9 mouse cellular contexts compared by ENCODE assay signal in genomic region chr1:132468926-132469325, GRCm38 (mm10). TPM values are rescaled to one million over a fixed set of nuclear protein-coding genes. Genes with fewer than 3 reads are reported as not detected.
DNase-seq lines count a peak whose midpoint lies in the region; ATAC-seq and TF ChIP-seq lines count a peak whose summit lies in the region.
"Had no signal": no experiment of that assay in that cellular context is flagged by ENCODE, and none has a peak within 500 bp of the region (broad histone marks: within the 10 kb centered on the region; RNA-seq: fewer than 3 reads in every experiment).

No protein-coding gene starts in this region.

- no peak overlapping the region for H3K4me2 ChIP-seq in heart, embryonic 16.5 days (ENCODE audit: low read depth, low read length)
- H3K4me2 ChIP-seq in midbrain, postnatal 0 days (ENCODE audit: low read depth, low read length, poor library complexity, severe bottlenecking): no peak overlapping the region

- H3K4me1 ChIP-seq in heart, embryonic 16.5 days (ENCODE audit: control insufficient read depth, insufficient read depth, low read length): peaks cover 10% of the 10 kb centered on the region
- no peaks in the 10 kb centered on the region for H3K4me1 ChIP-seq in heart, adult 2 months (ENCODE audit: control insufficient read depth, insufficient read depth, low read length)
- no peaks in the 10 kb centered on the region for H3K4me1 ChIP-seq in midbrain, postnatal 0 days (ENCODE audit: insufficient read depth, low read length)

- no peak overlapping the region for H3K9ac ChIP-seq in heart, embryonic 16.5 days (ENCODE audit: low read length)
- H3K9ac ChIP-seq in heart, adult 2 months (ENCODE audit: low read depth, low read length): no peak overlapping the region
- no peak overlapping the region for H3K9ac ChIP-seq in midbrain, postnatal 0 days (replicated peaks; ENCODE audit: low read length, poor library complexity, severe bottlenecking)

- intact Hi-C loops in heart, adult 2 months (cut with DNase I): no loop called here

- no peak for DNase-seq in heart, adult 2 months
- DNase-seq in ovary, postnatal 36 days (ENCODE audit: low spot score): peak; percentile 20
- DNase-seq in ovary, postnatal 14 days (ENCODE audit: low spot score): no peak
- peak; percentile 62 for DNase-seq in adrenal gland, postnatal 14 days
- no peak for DNase-seq in midbrain, postnatal 0 days (ENCODE audit: low spot score)
- DNase-seq: heart, adult 18-20 months had no signal

- peaks cover under 1% of the 10 kb centered on the region for H3K36me3 ChIP-seq in heart, embryonic 16.5 days (ENCODE audit: control insufficient read depth, insufficient read depth)
- H3K36me3 ChIP-seq in heart, adult 2 months (ENCODE audit: control insufficient read depth, insufficient read depth, low read length): no peaks in the 10 kb centered on the region
- peaks cover 10% of the 10 kb centered on the region for H3K36me3 ChIP-seq in midbrain, postnatal 0 days (ENCODE audit: insufficient read depth, low read length)

- no peak overlapping the region for H3K4me3 ChIP-seq in heart, embryonic 16.5 days (ENCODE audit: low read length)
- H3K4me3 ChIP-seq in heart, adult 2 months: no peak overlapping the region
- no peak overlapping the region for H3K4me3 ChIP-seq in midbrain, postnatal 0 days (ENCODE audit: low read depth, low read length)

- no peak for TF ChIP-seq CTCF in heart, adult 2 months (IDR thresholded peaks at IDR 0.05)
- TF ChIP-seq CTCF in midbrain, postnatal 0 days (IDR thresholded peaks at IDR 0.05): no peak

- H3K79me2 ChIP-seq in heart, adult 2 months (replicated peaks; ENCODE audit: control insufficient read depth, insufficient read depth, low read length): no peaks in the 10 kb centered on the region

- no peak for TF ChIP-seq POLR2A in heart, adult 2 months (IDR thresholded peaks at IDR 0.05; ENCODE audit: insufficient read depth, low read depth, low read length)

- peak; percentile 69 for ATAC-seq in heart, embryonic 16.5 days (replicated peaks; ENCODE audit: extremely low read depth, insufficient read depth, low FRiP score)
- no peak for ATAC-seq in frontal cortex, adult (ENCODE audit: low TSS enrichment)
- no peak for ATAC-seq in midbrain, postnatal 0 days (ENCODE audit: low FRiP score)

- peak overlapping the region; percentile 17 for H3K27ac ChIP-seq in heart, embryonic 16.5 days (ENCODE audit: low read length)
- no peak overlapping the region for H3K27ac ChIP-seq in heart, adult 2 months
- no peak overlapping the region for H3K27ac ChIP-seq in midbrain, postnatal 0 days (ENCODE audit: low read depth, low read length)
- H3K27ac ChIP-seq: macrophage had no signal

- no peaks in the 10 kb centered on the region for H3K9me3 ChIP-seq in heart, embryonic 16.5 days (replicated peaks; ENCODE audit: control insufficient read depth, low read length)
- no peaks in the 10 kb centered on the region for H3K9me3 ChIP-seq in midbrain, postnatal 0 days (ENCODE audit: low read length)

- no peak for TF ChIP-seq EP300 in heart, adult 2 months (IDR thresholded peaks at IDR 0.05; ENCODE audit: insufficient read depth, low read depth, low read length)

- H3K27me3 ChIP-seq in heart, embryonic 16.5 days (ENCODE audit: control insufficient read depth, insufficient read depth, low read length): no peaks in the 10 kb centered on the region
- H3K27me3 ChIP-seq in heart, adult 2 months (ENCODE audit: control insufficient read depth, insufficient read depth, low read length): no peaks in the 10 kb centered on the region
- no peaks in the 10 kb centered on the region for H3K27me3 ChIP-seq in midbrain, postnatal 0 days (ENCODE audit: insufficient read depth, low read length)

RNA-seq across cellular contexts. Expression of gene Rbbp5, which starts 8.2 kb away (rescaled TPM):
- polyA plus RNA-seq in heart, embryonic 16.5 days (2015; fragmentation: Nextera tagmentation; extraction: Ambion mirVana): 31.2 and 32.2 TPM in 2 replicates
- 10 to 100 TPM; 21.6 to 24.5 TPM for total RNA-seq in heart, adult 2 months (2021)
- 16.7 and 27.5 TPM in 2 replicates for polyA plus RNA-seq in heart, adult 2 months (2012; rRNA removed)
- 31.6 and 33.2 TPM in 2 replicates for total RNA-seq in adrenal gland, postnatal 14 days (2021)
- 22.6 and 31.4 TPM in 2 replicates for total RNA-seq in midbrain, postnatal 0 days (2014; rRNA removed)
- 25.5 and 25.8 TPM in 2 replicates for polyA plus RNA-seq in midbrain, postnatal 0 days (2015; fragmentation: Nextera tagmentation; extraction: Ambion mirVana)

RNA-seq across cellular contexts. Expression of gene Tmem81, which starts 37.1 kb away (rescaled TPM):
- polyA plus RNA-seq in heart, embryonic 16.5 days (2015; fragmentation: Nextera tagmentation; extraction: Ambion mirVana): 0.76 and 0.80 TPM in 2 replicates
- 1 to 10 TPM; 1.2 to 1.7 TPM for total RNA-seq in heart, adult 2 months (2021)
- 1.1 and 2.0 TPM in 2 replicates for polyA plus RNA-seq in heart, adult 2 months (2012; rRNA removed)
- total RNA-seq in adrenal gland, postnatal 14 days (2021): 2.3 and 4.2 TPM in 2 replicates
- total RNA-seq in midbrain, postnatal 0 days (2014; rRNA removed): 0.38 and 1.4 TPM in 2 replicates
- polyA plus RNA-seq in midbrain, postnatal 0 days (2015; fragmentation: Nextera tagmentation; extraction: Ambion mirVana): 0.81 and 0.96 TPM in 2 replicates

RNA-seq across cellular contexts. Expression of gene Dstyk, which starts 51.6 kb away (rescaled TPM):
- polyA plus RNA-seq in heart, embryonic 16.5 days (2015; fragmentation: Nextera tagmentation; extraction: Ambion mirVana): 9.1 and 10.5 TPM in 2 replicates
- total RNA-seq in heart, adult 2 months (2021): 10 to 100 TPM; 14.6 to 16.0 TPM
- 8.9 and 24.1 TPM in 2 replicates for polyA plus RNA-seq in heart, adult 2 months (2012; rRNA removed)
- total RNA-seq in adrenal gland, postnatal 14 days (2021): 20.1 and 23.2 TPM in 2 replicates
- 14.6 and 21.2 TPM in 2 replicates for total RNA-seq in midbrain, postnatal 0 days (2014; rRNA removed)
- 5.4 and 5.6 TPM in 2 replicates for polyA plus RNA-seq in midbrain, postnatal 0 days (2015; fragmentation: Nextera tagmentation; extraction: Ambion mirVana)

Comparison
In these comparisons a context has a peak if more than half of its experiments do, and no peak if none do; other contexts are left out.
1. DNase-seq: peak in ovary, postnatal 36 days (single experiment) and adrenal gland, postnatal 14 days (single experiment); none in heart, adult 2 months (0 of 2), ovary, postnatal 14 days (single experiment) and midbrain, postnatal 0 days (single experiment).